Mouse (Mus musculus) thymus, postnatal 4 days (tissue): ENCODE data around the gene Arhgef3.

Source experiments
- DNase-seq: peaks from one replicate; pipeline ENCODE4 v3.0.0; 2021

Arhgef3 gene

GRCm38 (mm10) chr14:27168387-27168786, 53.7 kb downstream of the Arhgef3 start:
- DNase-seq: no peak

GRCm38 (mm10) chr14:27169287-27169686, 54.6 kb downstream of the Arhgef3 start:
- no peak for DNase-seq

DNA sequence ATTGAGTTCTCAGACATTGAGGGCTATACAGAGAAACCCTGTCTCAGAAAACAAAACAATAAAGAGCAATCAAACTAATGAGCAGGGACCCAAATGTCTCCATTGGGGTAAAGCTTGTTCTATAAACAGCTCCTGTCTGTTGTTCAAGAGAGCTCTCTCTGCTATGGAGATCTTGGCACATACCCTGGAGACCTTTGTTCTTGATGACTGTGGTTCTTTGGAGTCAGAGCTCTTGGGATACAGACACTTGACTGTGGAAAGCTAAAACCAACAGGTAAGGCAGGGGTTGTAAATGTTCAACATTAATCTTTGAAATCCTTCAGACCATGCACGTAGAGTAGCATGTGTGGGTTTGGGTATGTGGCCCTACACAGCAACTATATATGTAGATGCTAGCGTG, 55.7 kb downstream of the Arhgef3 start:
- DNase-seq: no peak

GRCm38 (mm10) chr14:27171175-27171830, 56.6 kb downstream of the Arhgef3 start:
- no peak for DNase-seq

DNA sequence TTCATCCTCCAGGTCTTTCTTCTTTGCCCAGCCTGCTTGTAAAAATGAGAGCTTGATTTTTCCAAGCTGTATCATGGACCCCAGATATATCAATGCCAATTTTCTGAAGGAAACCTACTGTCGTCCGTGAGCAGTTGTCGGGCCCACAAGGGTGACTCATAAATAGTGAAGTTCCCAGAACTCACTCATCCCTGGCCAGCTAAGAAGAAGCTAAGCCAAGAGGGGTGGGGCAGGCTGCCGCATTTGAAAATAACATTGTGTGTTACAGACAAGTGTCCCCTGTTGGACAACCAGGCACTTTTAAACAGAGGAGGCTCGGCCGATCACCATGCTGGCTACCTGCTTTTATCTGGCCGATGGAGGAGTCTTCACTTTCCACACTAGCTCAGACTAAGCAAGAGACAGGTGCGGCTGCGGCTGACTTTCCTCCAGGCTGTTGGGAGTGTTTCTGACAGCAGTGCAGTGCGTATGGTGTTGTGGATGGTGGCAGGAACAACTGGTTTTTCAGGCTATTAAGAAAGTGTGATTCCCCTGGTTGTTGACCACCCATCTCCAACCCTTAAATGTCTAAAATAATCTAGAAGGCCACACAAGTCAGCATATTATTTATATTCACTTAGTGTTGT, 58.6 kb downstream of the Arhgef3 start:
- no peak for DNase-seq

GRCm38 (mm10) chr14:27174188-27174786, 59.6 kb downstream of the Arhgef3 start:
- no peak for DNase-seq

DNA sequence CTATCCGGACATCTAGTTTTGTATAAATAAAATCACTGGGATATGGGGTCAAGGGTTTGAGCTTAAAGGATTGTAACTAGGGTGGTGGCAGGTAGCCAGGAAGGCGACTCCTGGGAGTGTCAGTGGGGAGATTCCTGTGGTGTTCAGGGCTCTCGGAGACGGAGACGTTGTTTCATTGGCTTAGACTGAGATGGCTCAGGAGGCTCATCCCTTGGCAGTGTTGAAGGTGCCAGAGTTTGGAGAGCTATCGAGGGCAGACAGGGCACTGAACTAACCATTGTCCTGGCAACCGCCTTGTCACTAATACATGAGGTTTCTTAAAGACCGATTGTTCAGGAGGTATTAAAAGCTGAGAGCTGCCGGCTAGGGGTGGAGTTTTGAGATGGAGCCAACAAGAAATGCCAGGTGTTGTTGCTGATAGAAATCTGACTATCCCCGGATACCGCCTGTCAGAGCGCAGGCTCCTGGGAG, 60.2 kb downstream of the Arhgef3 start:
- DNase-seq: no peak

DNA sequence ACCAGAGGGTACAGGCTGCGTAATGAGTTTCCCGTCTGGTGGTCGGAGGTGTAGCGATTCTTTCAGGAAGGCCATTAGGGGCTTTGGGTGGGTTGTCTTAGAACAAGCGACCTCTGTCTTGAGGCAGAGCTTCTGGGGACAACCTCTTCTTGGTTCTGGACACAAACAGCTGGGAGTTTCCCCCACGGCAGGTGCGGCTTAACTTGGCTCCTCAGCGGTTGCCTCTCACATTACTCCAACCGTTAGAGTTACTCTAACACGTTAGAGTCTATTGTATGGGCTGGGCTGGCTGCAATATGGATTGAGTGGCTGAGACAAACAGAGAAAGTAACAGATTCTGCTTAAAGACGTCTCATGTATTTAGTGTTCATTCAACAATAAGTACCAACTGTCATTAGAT, 60.6 kb downstream of the Arhgef3 start:
- DNase-seq: no peak

DNA sequence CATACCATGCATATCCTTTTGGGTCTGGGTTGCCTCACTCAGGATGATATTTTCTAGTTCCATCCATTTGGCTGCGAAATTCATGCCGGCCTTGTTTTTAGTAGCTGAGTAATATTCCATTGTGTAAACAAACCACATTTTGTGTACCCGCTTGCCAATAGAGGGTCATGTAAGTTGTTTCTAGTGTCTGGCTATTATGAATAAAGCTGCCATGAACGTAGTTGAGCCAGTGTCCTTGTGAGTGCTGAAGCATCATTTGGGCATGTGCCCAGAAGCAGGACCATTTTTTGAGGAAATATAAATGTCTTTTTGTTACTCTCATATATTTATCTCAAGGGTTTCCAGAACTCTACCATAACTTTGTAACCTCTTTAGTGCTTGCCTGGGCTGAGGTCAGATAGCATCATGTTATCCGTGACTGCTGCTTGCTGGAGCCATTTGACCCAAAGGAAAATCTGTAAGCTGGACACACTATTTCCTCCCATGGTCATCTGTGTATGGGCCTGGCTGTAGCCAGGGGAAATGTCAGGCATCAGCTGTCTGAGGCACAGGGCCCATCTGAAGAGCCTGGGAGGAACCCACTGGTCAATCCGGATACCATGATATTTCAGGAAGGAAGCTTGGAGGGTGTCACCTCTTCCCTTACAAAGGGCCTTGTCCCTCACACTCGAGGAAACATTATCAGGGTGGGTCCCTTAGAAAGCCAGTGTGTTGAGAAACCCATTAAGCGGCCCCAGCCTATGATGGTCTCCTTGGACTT, 63.3 kb downstream of the Arhgef3 start:
- DNase-seq: no peak

- no peak for DNase-seq
Observed at GRCm38 (mm10) chr14:27178560-27178920, 63.8 kb downstream of the Arhgef3 start.

GRCm38 (mm10) chr14:27179771-27180170, 65.1 kb downstream of the Arhgef3 start:
- DNase-seq: no peak

DNA sequence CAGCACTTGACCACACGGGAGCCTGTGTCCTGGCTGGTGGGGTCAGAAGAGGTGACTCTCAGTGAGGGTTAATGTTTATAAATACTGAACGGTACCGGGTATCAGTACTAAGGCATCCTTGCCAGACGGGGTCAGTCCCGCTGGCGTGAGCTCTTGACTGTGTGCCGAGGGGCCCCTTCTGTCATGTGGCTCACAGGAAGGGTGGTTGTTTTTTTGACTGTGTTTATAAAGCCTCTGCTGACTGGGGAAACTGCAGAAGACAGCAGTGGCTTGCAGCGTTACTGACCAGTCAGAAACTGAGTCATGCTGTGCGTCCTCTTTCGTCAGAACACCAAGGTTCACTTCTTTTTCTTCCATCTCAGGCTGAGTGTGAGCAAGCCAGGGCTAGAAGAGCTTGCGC, 67.4 kb downstream of the Arhgef3 start:
- no peak for DNase-seq

GRCm38 (mm10) chr14:27182646-27183438, 68.1 kb downstream of the Arhgef3 start:
- no peak for DNase-seq

DNA sequence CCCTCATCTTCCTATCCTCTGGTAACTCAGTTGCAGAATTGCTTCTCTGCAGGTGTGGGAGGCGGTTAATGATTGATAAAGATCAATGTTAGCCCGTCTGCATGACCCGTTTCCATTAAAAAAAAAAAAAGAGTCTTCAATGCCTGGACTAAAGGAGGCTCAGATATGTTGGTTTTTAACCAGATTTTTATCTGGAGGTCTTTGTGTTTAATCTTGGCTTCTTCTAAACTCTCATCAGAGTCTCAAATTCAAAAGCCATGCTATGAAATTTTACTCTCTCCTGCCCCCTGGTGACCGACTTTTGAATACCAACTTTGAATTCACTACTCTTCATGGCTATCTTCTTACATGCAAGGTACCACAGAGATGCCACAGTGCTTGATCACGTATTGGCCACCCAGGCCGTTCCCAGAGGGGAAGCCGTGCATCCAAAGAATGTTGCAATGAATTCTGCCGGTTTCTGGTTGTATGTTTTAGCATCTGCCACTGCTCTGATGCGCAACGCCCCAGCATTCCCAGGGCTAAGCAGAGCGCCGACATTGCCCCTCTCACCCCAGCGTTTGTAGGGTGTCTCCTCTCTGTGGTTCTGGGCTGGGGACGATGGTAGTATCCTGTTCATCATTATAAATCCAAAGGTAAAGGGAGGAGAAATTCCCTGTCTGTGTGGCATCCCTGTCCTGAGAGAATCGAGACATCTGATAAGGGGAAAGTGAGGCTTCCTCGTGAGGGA, 69.0 kb downstream of the Arhgef3 start:
- DNase-seq: peak; percentile 78

GRCm38 (mm10) chr14:27185902-27186301, 71.2 kb downstream of the Arhgef3 start:
- no peak for DNase-seq

DNA sequence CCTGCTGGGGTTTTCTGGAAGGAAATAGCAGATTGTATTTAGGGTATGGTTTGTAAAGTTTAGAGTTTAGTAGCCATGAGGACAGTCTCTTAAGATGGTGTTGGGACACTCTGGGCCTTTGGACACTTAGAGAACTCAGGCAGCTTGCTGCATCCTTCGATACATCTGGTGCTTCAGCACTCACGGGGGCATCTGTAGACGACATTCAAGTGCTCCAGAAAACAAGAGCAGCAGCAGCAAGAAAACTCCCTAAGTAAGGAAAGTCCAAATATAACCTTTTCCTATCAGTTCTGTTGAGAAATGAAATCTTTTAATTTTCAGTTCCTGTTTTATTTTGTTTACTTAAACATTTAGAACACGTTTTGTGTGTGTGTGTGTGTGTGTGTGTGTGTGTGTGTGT, 71.9 kb downstream of the Arhgef3 start:
- no peak for DNase-seq

DNA sequence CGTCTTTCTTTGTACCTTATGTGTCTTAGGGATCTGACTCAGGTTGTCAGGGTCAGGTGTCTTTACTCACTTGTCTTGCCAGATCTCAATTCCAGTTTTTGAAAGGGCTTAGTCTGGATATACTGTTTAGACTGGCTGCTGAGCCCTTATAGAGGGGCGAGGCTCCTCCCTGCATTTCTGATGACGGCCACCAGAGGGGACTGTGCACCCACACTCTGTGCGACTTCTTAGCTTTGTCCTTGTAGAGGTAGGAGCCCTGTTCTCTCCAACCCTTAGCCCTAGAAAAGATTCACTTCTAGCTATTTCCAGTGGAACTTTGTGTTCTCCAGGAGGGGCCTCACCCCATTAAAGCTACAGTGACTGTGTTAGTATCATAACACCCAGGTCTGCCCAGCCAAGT, 72.3 kb downstream of the Arhgef3 start:
- peak; percentile 90 for DNase-seq

DNA sequence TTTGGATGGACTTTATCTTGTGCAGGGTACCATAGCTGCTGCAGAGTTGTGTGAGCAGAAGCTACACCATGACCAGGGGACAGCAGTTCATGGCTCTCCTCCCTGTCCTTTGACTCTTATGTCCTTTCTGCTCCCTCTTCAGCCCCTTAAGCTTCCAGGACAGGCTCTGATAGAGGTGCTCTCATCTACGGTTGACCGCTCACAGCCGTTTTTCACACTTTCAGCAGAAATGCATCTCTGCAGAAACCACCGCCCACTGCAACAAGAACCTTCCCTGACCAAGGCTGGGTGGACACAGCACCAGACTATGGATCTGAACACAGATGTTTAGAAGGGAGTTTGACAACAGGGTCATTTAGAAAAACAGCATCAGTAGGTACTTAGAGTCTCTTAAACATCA, 73.2 kb downstream of the Arhgef3 start:
- no peak for DNase-seq

GRCm38 (mm10) chr14:27192450-27192849, 77.8 kb downstream of the Arhgef3 start:
- DNase-seq: peak; percentile 86

DNA sequence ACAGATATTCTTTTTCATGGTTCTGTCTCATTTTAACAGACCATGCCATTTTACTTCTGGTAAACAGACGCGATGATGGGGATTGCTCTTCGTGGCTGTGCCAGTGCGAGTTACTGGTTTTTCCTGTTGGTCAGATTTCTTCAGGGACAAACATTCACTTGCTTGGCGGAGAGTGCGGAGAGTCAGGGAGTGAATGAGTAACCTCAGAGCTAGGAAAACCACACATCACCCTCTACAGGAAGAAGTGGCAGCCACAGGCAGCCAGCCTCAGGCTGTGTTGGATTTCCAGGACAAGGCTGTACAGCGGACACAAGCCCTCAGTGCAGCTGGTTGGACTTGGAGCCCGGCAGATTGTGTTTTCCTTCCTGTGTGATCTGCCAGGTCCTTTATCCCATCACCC, 82.3 kb downstream of the Arhgef3 start:
- peak; percentile 22 for DNase-seq

DNA sequence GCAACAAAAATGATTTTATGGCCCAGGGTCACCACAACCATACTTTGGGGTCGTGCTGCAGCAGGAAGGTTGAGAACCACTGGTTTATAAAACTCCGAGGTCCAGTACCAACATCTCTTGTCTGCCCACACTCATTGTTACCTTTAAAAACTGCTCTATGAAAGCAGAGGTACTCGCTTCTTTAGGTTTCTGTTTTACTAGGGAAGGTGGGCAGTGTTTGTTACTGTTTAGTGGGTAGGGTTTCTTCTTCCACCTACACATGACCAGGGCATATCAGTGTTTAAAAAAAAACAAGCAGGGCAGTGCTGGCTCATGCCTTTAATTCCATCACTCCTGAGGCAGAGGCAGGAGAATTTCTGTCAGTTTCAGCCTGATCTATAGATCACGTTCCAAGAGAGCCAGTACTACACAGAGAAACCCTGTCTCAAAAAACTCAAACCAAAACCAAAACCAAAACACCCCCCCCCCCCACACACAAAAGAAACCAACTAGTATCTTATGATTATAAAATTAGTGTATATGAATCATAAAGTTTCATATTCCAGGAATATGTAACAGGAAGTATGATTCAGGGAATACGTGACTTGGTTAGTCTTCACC, 83.9 kb downstream of the Arhgef3 start:
- DNase-seq: no peak

DNA sequence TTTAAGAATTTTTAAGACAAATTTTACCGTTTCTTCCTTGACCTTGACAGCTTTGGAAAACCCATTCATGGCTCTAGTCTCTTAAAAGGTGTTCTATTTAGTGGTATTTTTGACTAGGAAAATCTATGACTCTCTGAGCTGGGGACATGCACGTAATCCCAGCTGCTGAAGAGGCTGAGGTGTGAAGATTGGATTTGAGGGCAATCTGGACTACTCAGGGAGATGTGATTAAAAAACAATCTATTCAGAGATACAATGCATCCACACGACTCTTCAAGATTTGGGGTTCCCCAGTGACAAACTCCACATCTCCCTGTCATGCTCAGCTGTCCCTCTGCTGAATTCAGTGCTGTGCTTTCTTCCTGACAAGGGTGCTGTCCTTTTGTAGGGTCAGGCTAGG, 84.4 kb downstream of the Arhgef3 start:
- no peak for DNase-seq
